Mouse (Mus musculus): ENCODE data around the gene Wipf2. TPM values are rescaled to one million over a fixed set of nuclear protein-coding genes. Genes with fewer than 3 reads are reported as not detected.

Gene Wipf2
- polyA plus RNA-seq, 1 experiment from 2014 or later: 6.7 TPM

- peaks cover 58% of the 10 kb centered on the region for H3K4me1 ChIP-seq (ENCODE audit: control insufficient read depth, insufficient read depth, low read length)
- H3K36me3 ChIP-seq (ENCODE audit: control insufficient read depth, insufficient read depth, low read length): peaks cover 21% of the 10 kb centered on the region
- H3K27ac ChIP-seq (ENCODE audit: low read depth, low read length): no peak overlapping the region
- WGBS: 76% methylated on average over 12 of the region's 12 CpGs
- H3K9me3 ChIP-seq (ENCODE audit: control insufficient read depth, low read length): no peaks in the 10 kb centered on the region
- H3K9ac ChIP-seq (ENCODE audit: low read depth, low read length): 0 out of 2 replicates have a peak overlapping the region, but pooled peaks have one; percentile 4
- no peak overlapping the region for H3K4me3 ChIP-seq (ENCODE audit: low read length)
- no peak overlapping the region for H3K4me2 ChIP-seq (replicated peaks; ENCODE audit: low read depth, low read length)
- no peaks in the 10 kb centered on the region for H3K27me3 ChIP-seq (ENCODE audit: control insufficient read depth, insufficient read depth, low read length)
- no peak for ATAC-seq (ENCODE audit: low FRiP score, low TSS enrichment)
Observed at GRCm38 (mm10) chr11:98949242-98949957, 86.0 kb downstream of the Wipf2 start.

- WGBS: 94% methylated on average over 7 of the region's 7 CpGs
- no peak overlapping the region for H3K27ac ChIP-seq (ENCODE audit: low read depth, low read length)
- ATAC-seq (ENCODE audit: low FRiP score, low TSS enrichment): no peak
- H3K4me1 ChIP-seq (ENCODE audit: control insufficient read depth, insufficient read depth, low read length): peaks cover 58% of the 10 kb centered on the region
- H3K27me3 ChIP-seq (ENCODE audit: control insufficient read depth, insufficient read depth, low read length): no peaks in the 10 kb centered on the region
- no peak overlapping the region for H3K9ac ChIP-seq (ENCODE audit: low read depth, low read length)
- no peaks in the 10 kb centered on the region for H3K9me3 ChIP-seq (ENCODE audit: control insufficient read depth, low read length)
- H3K4me3 ChIP-seq (ENCODE audit: low read length): no peak overlapping the region
- H3K36me3 ChIP-seq (ENCODE audit: control insufficient read depth, insufficient read depth, low read length): peaks cover 21% of the 10 kb centered on the region
- H3K4me2 ChIP-seq (replicated peaks; ENCODE audit: low read depth, low read length): no peak overlapping the region
Observed at GRCm38 (mm10) chr11:98949958-98950460, 86.6 kb downstream of the Wipf2 start.

GRCm38 (mm10) chr11:98950484-98950883 is 87.0 kb downstream of the Wipf2 start:
- H3K4me2 ChIP-seq (replicated peaks; ENCODE audit: low read depth, low read length): no peak overlapping the region
- H3K9me3 ChIP-seq (ENCODE audit: control insufficient read depth, low read length): no peaks in the 10 kb centered on the region
- H3K4me3 ChIP-seq (ENCODE audit: low read length): no peak overlapping the region
- 89% methylated on average over 7 of the region's 9 CpGs for WGBS
- peaks cover 58% of the 10 kb centered on the region for H3K4me1 ChIP-seq (ENCODE audit: control insufficient read depth, insufficient read depth, low read length)
- no peak overlapping the region for H3K9ac ChIP-seq (ENCODE audit: low read depth, low read length)
- ATAC-seq (ENCODE audit: low FRiP score, low TSS enrichment): no peak
- no peaks in the 10 kb centered on the region for H3K27me3 ChIP-seq (ENCODE audit: control insufficient read depth, insufficient read depth, low read length)
- H3K36me3 ChIP-seq (ENCODE audit: control insufficient read depth, insufficient read depth, low read length): peaks cover 21% of the 10 kb centered on the region
- no peak overlapping the region for H3K27ac ChIP-seq (ENCODE audit: low read depth, low read length)

- Histone ChIP-seq H3K9ac (ENCODE audit: low read depth, low read length) (peak overlapping the region; percentile 42; the same call in 1 of the 2 replicates), H3K9me3 (ENCODE audit: control insufficient read depth, low read length) (no peaks in the 10 kb centered on the region), H3K4me3 (ENCODE audit: low read length) (no peak overlapping the region), H3K27me3 (ENCODE audit: control insufficient read depth, insufficient read depth, low read length) (no peaks in the 10 kb centered on the region), H3K36me3 (ENCODE audit: control insufficient read depth, insufficient read depth, low read length) (peaks cover 21% of the 10 kb centered on the region), H3K4me2 (replicated peaks; ENCODE audit: low read depth, low read length) (peak overlapping the region; percentile 5; the same call in 1 of the 2 replicates), H3K4me1 (ENCODE audit: control insufficient read depth, insufficient read depth, low read length) (peaks cover 61% of the 10 kb centered on the region), H3K27ac (ENCODE audit: low read depth, low read length) (peak overlapping the region; percentile 57; the same call in 1 of the 2 replicates)
- ATAC-seq (ENCODE audit: low FRiP score, low TSS enrichment): peak; percentile 30; the same call in 1 of the 2 replicates
- 64% methylated on average over 13 of the region's 16 CpGs for WGBS
Observed at GRCm38 (mm10) chr11:98951026-98951906, 87.8 kb downstream of the Wipf2 start.

- Histone ChIP-seq H3K4me2 (replicated peaks; ENCODE audit: low read depth, low read length) (no peak overlapping the region), H3K36me3 (ENCODE audit: control insufficient read depth, insufficient read depth, low read length) (peaks cover 24% of the 10 kb centered on the region), H3K4me1 (ENCODE audit: control insufficient read depth, insufficient read depth, low read length) (peaks cover 62% of the 10 kb centered on the region), H3K27ac (ENCODE audit: low read depth, low read length) (no peak overlapping the region), H3K9me3 (ENCODE audit: control insufficient read depth, low read length) (no peaks in the 10 kb centered on the region), H3K4me3 (ENCODE audit: low read length) (no peak overlapping the region), H3K27me3 (ENCODE audit: control insufficient read depth, insufficient read depth, low read length) (no peaks in the 10 kb centered on the region), H3K9ac (ENCODE audit: low read depth, low read length) (no peak overlapping the region)
- ATAC-seq (ENCODE audit: low FRiP score, low TSS enrichment): no peak
- WGBS: 90% methylated on average over 1 of the region's 1 CpGs
Observed at GRCm38 (mm10) chr11:98952111-98952510, 88.7 kb downstream of the Wipf2 start.

GRCm38 (mm10) chr11:98952736-98953135 is 89.3 kb downstream of the Wipf2 start:
- WGBS: 64% methylated on average over 2 of the region's 2 CpGs
- H3K4me2 ChIP-seq (replicated peaks; ENCODE audit: low read depth, low read length): no peak overlapping the region
- H3K27ac ChIP-seq (ENCODE audit: low read depth, low read length): no peak overlapping the region
- no peak overlapping the region for H3K9ac ChIP-seq (ENCODE audit: low read depth, low read length)
- H3K4me1 ChIP-seq (ENCODE audit: control insufficient read depth, insufficient read depth, low read length): peaks cover 56% of the 10 kb centered on the region
- no peak overlapping the region for H3K4me3 ChIP-seq (ENCODE audit: low read length)
- H3K9me3 ChIP-seq (ENCODE audit: control insufficient read depth, low read length): no peaks in the 10 kb centered on the region
- no peaks in the 10 kb centered on the region for H3K27me3 ChIP-seq (ENCODE audit: control insufficient read depth, insufficient read depth, low read length)
- peaks cover 20% of the 10 kb centered on the region for H3K36me3 ChIP-seq (ENCODE audit: control insufficient read depth, insufficient read depth, low read length)
- ATAC-seq (ENCODE audit: low FRiP score, low TSS enrichment): no peak

- ATAC-seq (ENCODE audit: low FRiP score, low TSS enrichment): no peak
- Histone ChIP-seq H3K9ac (ENCODE audit: low read depth, low read length) (no peak overlapping the region), H3K36me3 (ENCODE audit: control insufficient read depth, insufficient read depth, low read length) (peaks cover 20% of the 10 kb centered on the region), H3K4me3 (ENCODE audit: low read length) (no peak overlapping the region), H3K27me3 (ENCODE audit: control insufficient read depth, insufficient read depth, low read length) (no peaks in the 10 kb centered on the region), H3K27ac (ENCODE audit: low read depth, low read length) (no peak overlapping the region), H3K4me1 (ENCODE audit: control insufficient read depth, insufficient read depth, low read length) (peaks cover 53% of the 10 kb centered on the region), H3K4me2 (replicated peaks; ENCODE audit: low read depth, low read length) (no peak overlapping the region), H3K9me3 (ENCODE audit: control insufficient read depth, low read length) (no peaks in the 10 kb centered on the region)
- 8% methylated on average over 2 of the region's 2 CpGs for WGBS
Observed at GRCm38 (mm10) chr11:98953361-98953760, 89.9 kb downstream of the Wipf2 start.

- Histone ChIP-seq H3K27ac (ENCODE audit: low read depth, low read length) (peak overlapping the region; percentile 51; the same call in 1 of the 2 replicates), H3K4me1 (ENCODE audit: control insufficient read depth, insufficient read depth, low read length) (peaks cover 55% of the 10 kb centered on the region), H3K27me3 (ENCODE audit: control insufficient read depth, insufficient read depth, low read length) (no peaks in the 10 kb centered on the region), H3K4me3 (ENCODE audit: low read length) (no peak overlapping the region), H3K9me3 (ENCODE audit: control insufficient read depth, low read length) (no peaks in the 10 kb centered on the region), H3K9ac (ENCODE audit: low read depth, low read length) (no peak overlapping the region), H3K4me2 (replicated peaks; ENCODE audit: low read depth, low read length) (no peak overlapping the region; the same call in 1 of the 2 replicates), H3K36me3 (ENCODE audit: control insufficient read depth, insufficient read depth, low read length) (peaks cover 20% of the 10 kb centered on the region)
- ATAC-seq (ENCODE audit: low FRiP score, low TSS enrichment): no peak
- WGBS: 28% methylated on average over 13 of the region's 13 CpGs
Observed at GRCm38 (mm10) chr11:98953835-98954320, 90.4 kb downstream of the Wipf2 start.

All from kidney, embryonic 14.5 days (tissue).